Mouse (Mus musculus): ENCODE measurements around the gene Brat1.

The Brat1 gene

GRCm38 (mm10) chr5:140749062-140749875 is 44.5 kb downstream of the Brat1 start:
- DNase-seq = peak; percentile 77

DNA sequence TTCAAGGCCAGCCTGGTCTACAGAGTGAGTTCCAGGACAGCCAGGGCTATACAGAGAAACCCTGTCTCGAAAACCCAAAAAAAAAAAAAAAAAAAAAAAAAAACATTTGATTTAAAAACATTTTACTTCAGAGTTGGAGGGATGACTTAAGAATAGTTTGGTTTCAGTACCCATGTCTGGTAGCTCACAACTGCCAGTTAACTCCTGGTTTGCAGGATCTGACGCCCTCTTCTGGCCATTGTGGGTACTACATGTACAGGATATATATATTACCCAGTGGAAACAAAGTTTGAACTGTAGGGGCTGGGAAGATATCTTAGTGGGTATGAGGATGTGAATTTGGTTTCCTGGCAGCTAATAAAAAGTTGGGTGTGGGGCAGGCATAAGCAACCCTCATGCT is 46.1 kb downstream of the Brat1 start:
- DNase-seq = peak in 1 of 2 experiments; percentile 29

DNA sequence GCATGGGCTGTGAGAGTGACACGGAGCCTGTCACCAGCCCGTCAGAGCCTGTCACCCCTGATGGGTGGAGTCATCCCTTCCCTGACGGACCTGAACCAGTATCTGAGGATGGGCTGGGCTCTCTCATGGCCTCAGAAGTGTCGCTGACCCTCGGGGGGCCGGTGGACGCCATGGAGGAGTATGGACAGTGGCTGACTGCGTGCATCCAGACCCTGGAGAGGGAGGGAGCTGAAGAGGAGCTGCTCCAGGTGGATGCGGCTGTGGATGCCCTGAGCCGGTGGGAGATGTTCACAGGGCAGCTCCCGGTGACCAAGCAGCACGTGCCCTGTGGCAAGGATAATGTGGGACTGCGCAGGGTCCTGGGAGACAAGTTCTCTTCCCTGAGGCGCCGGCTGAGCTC is 47.2 kb downstream of the Brat1 start:
- DNase-seq = no peak

DNA sequence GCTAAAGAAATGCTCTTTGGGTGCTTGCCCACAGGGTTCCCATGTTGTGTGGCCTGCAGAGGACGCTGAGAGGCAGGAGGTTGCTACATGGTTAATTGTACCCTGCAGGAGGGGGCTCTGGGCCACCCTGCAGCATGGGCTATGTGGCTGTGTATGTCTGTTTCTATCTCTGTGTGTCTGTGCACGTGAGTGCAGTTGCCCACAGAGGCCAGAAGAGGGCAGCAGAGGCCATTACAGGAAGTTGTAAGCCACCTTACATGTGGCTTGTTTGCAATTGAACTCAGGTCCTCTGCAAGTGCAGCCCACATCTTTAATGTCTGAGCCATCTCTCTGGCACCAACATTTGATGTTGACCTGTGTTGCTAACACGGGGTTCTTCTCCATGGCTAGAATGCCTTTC is 47.8 kb downstream of the Brat1 start:
- no peak for DNase-seq

DNA sequence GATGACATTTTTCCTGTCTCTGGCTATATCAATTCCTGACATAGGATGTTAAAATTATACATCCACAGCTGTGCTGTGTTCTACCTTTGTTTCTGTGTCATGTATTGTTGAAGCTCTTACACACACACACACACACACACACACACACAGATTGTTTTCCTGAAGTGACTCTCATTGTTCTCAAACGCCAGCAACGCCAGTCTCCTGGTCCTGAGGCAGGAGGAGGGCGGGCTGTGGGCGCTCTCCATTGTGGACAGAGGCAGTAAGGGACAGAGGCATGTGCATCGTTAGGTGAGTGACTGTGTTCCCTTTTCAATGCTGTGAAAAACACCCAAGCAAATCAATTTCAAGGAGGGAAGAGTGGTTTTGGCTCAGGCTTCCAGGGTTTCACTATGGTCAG is 48.4 kb downstream of the Brat1 start:
- DNase-seq = no peak

GRCm38 (mm10) chr5:140758864-140759263 is 54.1 kb downstream of the Brat1 start:
- DNase-seq = no peak

- no peak for DNase-seq
Observed at GRCm38 (mm10) chr5:140762540-140762939, 57.7 kb downstream of the Brat1 start.

GRCm38 (mm10) chr5:140764921-140765613 is 60.3 kb downstream of the Brat1 start:
- DNase-seq = peak; percentile 40 to 46

GRCm38 (mm10) chr5:140766566-140766965 is 61.8 kb downstream of the Brat1 start:
- DNase-seq = no peak

GRCm38 (mm10) chr5:140767704-140768141 is 62.9 kb downstream of the Brat1 start:
- peak; percentile 85 to 89 for DNase-seq

DNA sequence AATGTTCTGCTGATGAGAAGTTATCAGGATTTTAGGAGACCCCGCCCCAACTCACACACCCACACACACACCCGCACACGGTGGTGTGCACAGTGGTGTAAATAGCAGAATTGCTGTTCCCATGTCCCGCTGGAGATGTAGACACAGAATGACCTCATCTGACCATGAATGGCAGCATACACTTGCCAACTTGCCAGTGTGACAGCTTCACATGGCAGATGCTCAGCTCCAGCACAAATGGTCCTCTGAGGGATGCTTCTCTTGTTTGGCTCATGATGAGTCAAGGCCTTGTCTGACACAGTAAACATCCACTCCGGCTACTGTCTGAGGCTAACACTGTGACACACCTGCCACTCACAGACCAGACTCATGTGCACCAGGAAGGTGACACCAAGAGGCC is 63.5 kb downstream of the Brat1 start:
- peak in 1 of 2 experiments; percentile 31 for DNase-seq

Measured in lung, adult 18-20 months (tissue).